Mouse (Mus musculus) testis, postnatal 14 days (tissue): ENCODE data around the gene Stpg3.

Experiments used
- DNase-seq: peaks from one replicate; pipeline ENCODE4 v3.0.0; 2021; ENCODE audit warnings: low spot score

Stpg3 gene

GRCm38 (mm10) chr2:25179566-25180217 lies 34.7 kb downstream of the Stpg3 start:
- DNase-seq, result no peak

- no peak for DNase-seq
Observed at GRCm38 (mm10) chr2:25178285-25178972, 36.0 kb downstream of the Stpg3 start.

- no peak for DNase-seq
Observed at GRCm38 (mm10) chr2:25177685-25178084, 36.8 kb downstream of the Stpg3 start.

- DNase-seq, result no peak
Observed at GRCm38 (mm10) chr2:25177076-25177475, 37.4 kb downstream of the Stpg3 start.

GRCm38 (mm10) chr2:25176573-25176972 lies 37.9 kb downstream of the Stpg3 start:
- DNase-seq, result no peak

GRCm38 (mm10) chr2:25175690-25176078 lies 38.8 kb downstream of the Stpg3 start:
- DNase-seq, result no peak

GRCm38 (mm10) chr2:25174866-25175689 lies 39.4 kb downstream of the Stpg3 start:
- DNase-seq, result no peak

- DNase-seq, result no peak
Observed at GRCm38 (mm10) chr2:25173821-25174220, 40.6 kb downstream of the Stpg3 start.

- DNase-seq, result no peak
Observed at GRCm38 (mm10) chr2:25172629-25173028, 41.8 kb downstream of the Stpg3 start.

GRCm38 (mm10) chr2:25171769-25172153 lies 42.7 kb downstream of the Stpg3 start:
- no peak for DNase-seq

GRCm38 (mm10) chr2:25171101-25171768 lies 43.2 kb downstream of the Stpg3 start:
- no peak for DNase-seq

GRCm38 (mm10) chr2:25170326-25171100 lies 43.9 kb downstream of the Stpg3 start:
- no peak for DNase-seq

- no peak for DNase-seq
Observed at GRCm38 (mm10) chr2:25169778-25170177, 44.7 kb downstream of the Stpg3 start.

GRCm38 (mm10) chr2:25168665-25168978 lies 45.8 kb downstream of the Stpg3 start:
- no peak for DNase-seq

- peak; percentile 61 for DNase-seq
Observed at GRCm38 (mm10) chr2:25167919-25168664, 46.3 kb downstream of the Stpg3 start.

GRCm38 (mm10) chr2:25167481-25167880 lies 47.0 kb downstream of the Stpg3 start:
- no peak for DNase-seq
